Mouse (Mus musculus) lung, adult 2 months (tissue): ENCODE results near the gene Lins1.

Experiments
- CTCF ChIP-seq: fragments of 200-500 bp; IDR thresholded peaks from 2 replicates; pipeline ENCODE4 v1.5.1; 2011; ENCODE audit warnings: mild to moderate bottlenecking, low read length, control low read depth; ENCODE audit not compliant: insufficient read depth
- POLR2A ChIP-seq: fragments of 200-500 bp; IDR thresholded peaks from 2 replicates; pipeline ENCODE4 v1.6.1; 2011; ENCODE audit warnings: low read depth, mild to moderate bottlenecking, control low read depth, low read length, borderline replicate concordance; ENCODE audit errors: extremely low read depth

- TF ChIP-seq CTCF (no peak), POLR2A (no peak)
These were observed 21.5 kb downstream of the Lins1 start for GRCm38 (mm10) chr7:66711166-66711565.
